Mouse (Mus musculus) small intestine, adult 2 months (tissue): Measurements from ENCODE around the gene Vcpkmt.

ENCODE experiments used
- CTCF ChIP-seq: fragments of 200-500 bp; IDR thresholded peaks from 2 replicates; pipeline ENCODE4 v1.5.1; 2012; ENCODE audit warnings: low read depth, mild to moderate bottlenecking, control low read depth, inconsistent platforms, low read length, moderate library complexity, mixed read lengths; ENCODE audit not compliant: insufficient replicate concordance, insufficient read length; ENCODE audit errors: extremely low read depth
- POLR2A ChIP-seq: fragments of 200-500 bp; IDR thresholded peaks from 2 replicates; pipeline ENCODE4 v1.6.1; 2012; ENCODE audit warnings: low read depth, mild to moderate bottlenecking, control low read depth, inconsistent platforms, low read length, moderate library complexity

GRCm38 (mm10) chr12:69538362-69538950, 44.4 kb downstream of the Vcpkmt start:
- TF ChIP-seq POLR2A (no peak), CTCF (no peak)
